Mouse (Mus musculus): ENCODE data around the gene Sema4a. TPM values are rescaled to one million over a fixed set of nuclear protein-coding genes. Genes with fewer than 3 reads are reported as not detected.

The Sema4a gene
- 10 to 100 TPM; 11.5 to 15.5 TPM for total RNA-seq (2021)
- long read RNA-seq, experiment 1, partial matches to known transcripts = 2 of 7 reads
- long read RNA-seq, experiment 1, other reads (novel, unspliced or antisense) = 1 of 7 reads
- long read RNA-seq, experiment 2, partial matches to known transcripts = 7 of 14 reads
- long read RNA-seq, experiment 2, other reads (novel, unspliced or antisense) = 1 of 14 reads

- no peak for DNase-seq (ENCODE audit: low spot score in 2 of 2)
Observed at GRCm38 (mm10) chr3:88460983-88461696, at the start of gene Sema4a. Gene Sema4a, minus strand, starts transcription at chr3:88461182.

DNA sequence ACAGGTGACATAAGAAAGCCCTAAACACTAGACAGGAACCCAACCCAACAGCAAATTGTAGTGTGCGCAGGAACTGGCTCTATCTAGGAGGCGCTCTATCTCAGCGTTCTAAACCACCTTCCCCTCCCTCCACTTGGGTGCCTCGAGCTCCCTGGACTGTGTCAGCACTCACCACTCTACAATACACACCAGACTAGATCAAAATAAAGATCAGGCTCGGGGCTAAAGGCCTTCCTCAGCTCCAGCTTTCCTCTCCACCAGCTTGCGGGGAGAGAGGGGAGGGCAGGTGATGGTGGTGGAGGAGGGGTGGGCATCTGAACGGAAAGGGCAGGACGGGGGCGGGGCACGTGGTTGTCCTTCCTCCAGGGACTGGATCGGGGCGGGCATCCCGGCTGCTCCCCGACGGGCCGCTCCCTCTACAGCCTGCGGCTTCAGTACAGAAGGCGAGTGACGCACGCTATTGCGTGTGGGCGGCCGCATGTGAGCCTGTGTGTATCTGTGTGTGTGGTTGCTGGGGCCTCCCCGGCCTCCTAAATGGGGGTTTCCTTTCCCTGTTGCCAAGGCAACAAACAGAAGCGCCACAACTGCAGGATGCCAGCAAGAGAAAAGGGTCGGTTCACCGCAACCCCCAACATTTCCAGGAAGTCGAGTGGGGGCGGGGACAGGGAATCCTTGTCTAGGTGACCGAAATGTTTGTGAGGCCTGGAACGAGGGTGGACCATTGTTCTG is 48.9 kb upstream of the Sema4a start, which contains the start of gene Lmna:
Gene Lmna (minus strand): TSS at position 265 of the 729 bp plus-strand sequence.
- DNase-seq (ENCODE audit: low spot score in 2 of 2) = peak; percentile 91 to 93

DNA sequence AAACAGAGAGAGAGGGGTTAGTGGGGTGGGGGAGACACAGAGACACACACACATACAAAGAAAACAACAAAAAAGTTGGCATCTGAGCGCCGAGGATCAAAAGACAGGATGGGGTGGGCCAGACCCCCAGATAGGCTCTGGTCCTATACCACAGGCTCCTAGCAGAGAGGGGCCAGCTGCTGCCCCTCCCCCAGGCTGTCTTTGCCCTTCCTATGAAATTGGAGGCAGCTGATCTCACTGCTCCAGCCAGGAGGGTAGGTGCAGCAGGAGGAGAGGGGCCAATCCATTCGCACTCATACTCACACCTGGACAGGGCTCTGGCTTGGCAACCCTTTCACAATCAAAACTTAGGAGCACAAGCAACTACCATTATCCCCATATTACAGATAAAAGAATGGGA is 48.3 kb upstream of the Sema4a start:
- DNase-seq (ENCODE audit: low spot score in 2 of 2) = no peak

GRCm38 (mm10) chr3:88505765-88506164 is 44.8 kb upstream of the Sema4a start:
- DNase-seq (ENCODE audit: low spot score in 2 of 2) = no peak

DNA sequence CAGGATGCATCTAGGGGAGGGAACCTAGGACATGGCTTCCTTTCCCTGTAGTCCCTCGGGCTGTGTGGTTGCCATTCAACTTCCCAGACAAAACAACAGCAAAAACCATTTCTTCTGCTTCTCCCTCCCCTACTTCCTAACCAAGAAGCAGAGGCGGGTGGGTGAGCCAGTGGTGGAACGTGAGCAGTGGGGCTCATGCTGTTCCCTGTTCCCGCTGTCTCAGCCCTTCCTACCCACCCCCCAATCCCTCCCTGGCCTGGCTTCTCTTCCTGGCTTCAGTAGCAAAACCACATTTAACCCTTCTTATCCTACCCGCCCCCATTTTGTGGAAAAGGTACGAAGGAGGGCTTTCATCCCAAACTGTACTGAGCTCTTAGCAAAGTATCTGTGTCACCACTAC is 44.1 kb upstream of the Sema4a start:
- no peak for DNase-seq (ENCODE audit: low spot score in 2 of 2)

- no peak for DNase-seq (ENCODE audit: low spot score in 2 of 2)
Observed at GRCm38 (mm10) chr3:88503881-88504746, 43.1 kb upstream of the Sema4a start.

DNA sequence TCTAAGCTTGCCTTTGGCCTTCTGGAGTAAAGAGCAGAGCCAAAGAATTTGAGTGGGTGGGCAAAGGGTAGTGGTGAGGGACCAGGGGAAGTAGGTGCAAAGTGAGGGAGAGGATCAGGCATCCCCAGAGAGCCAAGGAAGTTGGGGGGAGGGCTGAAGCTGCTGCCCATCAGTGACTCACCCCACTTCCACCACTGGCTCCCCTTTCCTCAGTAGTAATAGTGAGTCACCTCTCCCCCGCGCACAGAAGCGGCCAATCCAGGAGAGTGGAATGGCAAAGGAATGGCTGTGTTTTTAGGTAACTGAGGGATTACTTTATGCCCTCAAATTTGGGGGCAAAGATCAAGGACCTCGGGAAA is 42.5 kb upstream of the Sema4a start:
- peak in 1 of 2 experiments; percentile 45 for DNase-seq (ENCODE audit: low spot score in 2 of 2)

GRCm38 (mm10) chr3:88502641-88503504 is 41.9 kb upstream of the Sema4a start:
- DNase-seq (ENCODE audit: low spot score in 2 of 2) = peak; percentile 76 to 77

DNA sequence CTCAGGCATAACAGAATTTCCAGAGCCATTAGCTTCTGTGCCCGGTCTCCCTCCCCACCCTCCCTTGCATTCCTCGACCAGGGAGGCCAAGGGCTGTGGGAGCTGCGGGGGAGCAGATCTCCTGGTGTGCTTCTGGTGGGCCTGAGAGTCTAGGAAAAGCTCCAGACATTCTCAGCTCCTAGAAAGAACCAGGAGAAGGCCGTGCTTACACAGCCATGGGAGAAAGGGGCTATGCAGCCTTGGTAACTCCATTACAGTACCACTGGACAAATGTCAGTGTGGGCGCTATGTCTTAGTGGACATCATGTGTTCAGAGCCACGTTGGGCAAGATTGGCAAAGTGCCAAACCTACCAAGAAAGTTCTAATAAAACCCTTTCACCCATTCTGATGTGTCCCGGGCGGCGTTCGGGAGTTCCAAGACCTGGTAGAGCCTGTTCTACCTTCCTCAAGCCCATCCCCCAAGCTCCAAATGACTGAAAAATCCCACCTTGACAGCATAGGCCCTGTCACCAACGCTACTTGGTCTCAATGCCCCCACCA is 41.1 kb upstream of the Sema4a start:
- no peak for DNase-seq (ENCODE audit: low spot score in 2 of 2)

DNA sequence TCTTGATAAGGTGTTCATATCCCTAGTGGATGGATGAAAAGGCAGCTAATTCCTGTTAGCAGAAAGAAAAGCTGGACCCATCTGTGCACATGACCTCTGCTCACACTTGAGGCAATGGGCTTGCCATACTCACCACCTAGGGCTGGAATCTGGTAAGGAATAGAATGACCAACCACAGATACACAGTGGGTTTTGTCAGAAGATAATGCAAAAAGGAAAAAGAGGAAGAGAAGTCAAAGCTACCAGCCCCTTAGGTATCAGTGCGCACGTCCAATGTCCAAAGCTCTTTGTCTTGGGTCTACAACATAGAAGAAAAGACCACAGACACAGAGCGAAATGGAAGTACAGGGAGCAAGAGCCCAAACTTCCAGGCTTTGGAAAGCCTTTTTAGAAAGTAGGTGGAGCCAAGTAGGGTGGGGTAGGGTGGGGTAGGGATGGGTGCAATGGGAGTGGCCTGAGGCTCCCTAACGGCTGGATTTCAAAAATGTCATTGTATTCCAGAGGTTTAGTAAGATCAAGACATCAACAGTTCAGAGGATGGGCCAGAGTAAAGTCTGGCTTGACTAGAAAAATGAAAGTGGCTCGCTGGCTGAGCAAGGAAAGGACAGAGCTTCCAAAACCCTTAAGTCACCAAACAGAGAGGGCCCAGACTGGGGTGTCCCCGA is 40.5 kb upstream of the Sema4a start:
- no peak for DNase-seq (ENCODE audit: low spot score in 2 of 2)

DNA sequence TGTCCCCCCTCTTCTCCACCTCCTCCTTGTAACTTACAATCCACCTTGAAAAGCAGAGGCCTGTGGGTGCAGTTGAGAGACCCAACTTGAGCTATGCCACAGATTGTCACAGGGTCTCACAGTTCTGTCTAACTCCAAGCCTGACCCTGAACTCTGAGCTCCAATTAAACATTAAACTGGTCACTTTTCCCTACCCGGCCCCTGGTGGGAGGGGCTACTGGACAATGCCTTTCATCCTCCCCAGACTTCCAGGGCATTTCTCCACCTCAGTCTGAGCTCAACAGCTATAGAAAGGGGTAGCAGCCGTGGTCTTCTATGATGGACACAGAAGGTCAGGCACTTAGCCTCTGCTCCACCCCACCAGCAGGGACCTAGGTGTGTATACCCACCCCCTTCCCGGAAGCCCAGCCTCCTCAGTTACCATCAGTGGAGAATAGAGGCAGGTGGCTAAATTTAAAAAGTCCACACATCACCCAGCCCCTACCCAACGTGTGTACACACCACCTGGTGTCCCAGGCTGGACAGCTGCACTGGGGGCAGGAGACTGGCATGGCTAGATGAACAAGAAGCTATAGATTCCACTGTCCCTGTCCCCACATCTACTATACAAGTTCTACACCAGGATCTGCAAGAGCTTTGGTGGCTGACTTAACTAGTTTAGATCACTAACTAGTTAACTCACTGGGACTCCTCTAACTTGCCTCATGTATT is 39.8 kb upstream of the Sema4a start:
- no peak for DNase-seq (ENCODE audit: low spot score in 2 of 2)

GRCm38 (mm10) chr3:88500087-88500486 is 39.1 kb upstream of the Sema4a start:
- DNase-seq (ENCODE audit: low spot score in 2 of 2) = no peak

DNA sequence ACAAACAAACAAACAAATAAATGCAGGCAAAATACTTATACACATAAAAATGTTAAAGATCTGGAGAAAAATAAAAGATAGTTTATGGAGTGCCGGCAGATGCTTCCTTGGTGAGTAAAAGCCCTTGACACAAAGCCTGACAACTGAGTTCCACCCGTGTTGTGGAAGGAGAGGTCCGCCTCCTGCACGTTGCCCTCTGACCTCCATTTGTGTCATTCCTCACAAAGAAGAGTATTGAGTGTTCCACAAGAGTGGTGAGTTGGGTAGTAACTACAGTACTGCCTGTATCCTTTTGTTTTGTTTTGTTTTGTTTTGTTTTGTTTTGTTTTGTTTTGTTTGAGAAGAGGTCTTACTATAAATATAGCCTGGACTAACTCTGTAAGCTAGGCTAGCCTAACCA is 38.6 kb upstream of the Sema4a start:
- DNase-seq (ENCODE audit: low spot score in 2 of 2) = no peak

DNA sequence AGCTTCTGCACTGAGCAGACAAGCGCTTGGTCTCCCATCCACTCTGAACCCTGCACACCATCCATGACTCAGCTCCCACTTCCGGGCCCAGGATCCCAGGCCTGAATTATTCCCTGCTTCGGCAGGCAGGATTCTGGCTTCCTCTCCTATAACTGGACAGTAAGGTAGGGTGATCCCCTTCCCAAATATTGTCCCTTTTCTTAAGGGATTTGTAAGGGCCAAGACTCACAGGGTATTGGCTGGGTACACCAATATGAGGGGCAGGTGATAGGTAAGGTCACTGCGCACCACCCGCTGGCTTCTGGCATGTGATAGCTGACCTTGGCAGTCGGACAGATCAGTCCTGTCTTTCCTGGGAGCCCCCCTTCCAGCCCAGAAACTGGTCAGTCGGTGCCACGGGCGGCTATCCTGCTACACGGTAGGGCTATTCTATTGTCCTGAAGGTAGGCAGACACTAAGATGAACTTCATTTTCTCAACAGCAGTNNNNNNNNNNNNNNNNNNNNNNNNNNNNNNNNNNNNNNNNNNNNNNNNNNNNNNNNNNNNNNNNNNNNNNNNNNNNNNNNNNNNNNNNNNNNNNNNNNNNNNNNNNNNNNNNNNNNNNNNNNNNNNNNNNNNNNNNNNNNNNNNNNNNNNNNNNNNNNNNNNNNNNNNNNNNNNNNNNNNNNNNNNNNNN is 34.9 kb upstream of the Sema4a start:
- DNase-seq (ENCODE audit: low spot score in 2 of 2) = no peak

- peak in 1 of 2 experiments; percentile 55 for DNase-seq (ENCODE audit: low spot score in 2 of 2)
Observed at GRCm38 (mm10) chr3:88494836-88495628, 34.0 kb upstream of the Sema4a start.

DNA sequence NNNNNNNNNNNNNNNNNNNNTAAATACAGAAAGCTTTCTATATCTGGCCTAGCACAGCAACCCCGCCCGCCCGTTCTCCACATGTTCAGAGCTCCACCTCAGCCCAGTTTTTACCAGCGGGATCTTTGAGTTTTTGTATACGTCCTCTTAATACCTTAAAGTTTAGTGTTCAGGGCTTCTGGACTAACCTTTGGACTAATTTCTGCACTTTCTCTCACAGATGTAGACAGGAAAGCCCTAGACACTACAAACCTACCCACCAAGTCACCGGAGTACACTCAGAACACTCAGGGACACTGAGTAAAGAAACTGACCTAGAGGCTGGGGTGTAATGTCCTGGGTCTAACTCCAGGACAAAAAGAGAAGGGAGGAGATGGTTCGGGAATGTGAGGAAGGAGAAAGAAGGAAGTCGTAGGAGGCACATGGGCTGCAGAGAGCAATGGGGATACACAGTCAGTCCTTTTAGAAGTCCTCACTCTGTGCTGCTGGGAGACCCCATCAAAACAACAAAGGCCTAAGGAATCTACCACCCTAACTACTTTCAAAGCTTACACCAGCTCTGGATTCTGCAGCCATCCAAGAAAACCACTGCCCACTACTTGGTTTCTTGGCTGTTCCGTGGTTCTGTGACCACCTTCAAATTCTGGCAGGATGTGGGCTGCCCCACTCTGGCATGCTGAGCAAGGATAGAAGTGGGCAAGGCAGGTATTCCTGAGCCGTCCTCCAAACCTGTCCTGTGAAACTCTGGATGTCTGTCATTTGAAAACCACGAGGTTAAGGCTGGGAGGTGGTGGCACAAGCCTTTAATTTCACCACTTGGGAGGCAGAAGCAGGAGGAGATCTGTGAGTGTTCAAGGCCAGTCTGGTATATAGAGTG is 33.0 kb upstream of the Sema4a start:
- DNase-seq (ENCODE audit: low spot score in 2 of 2) = no peak

Measured in adrenal gland, postnatal 4 days (tissue).